Mouse (Mus musculus): ENCODE data around the gene Best3. TPM values are rescaled to one million over a fixed set of nuclear protein-coding genes. Genes with fewer than 3 reads are reported as not detected.

Best3 gene
- polyA plus RNA-seq (2016; fragmentation: Nextera tagmentation; extraction: Ambion mirVana), result 0.05 TPM in 1 of 2 replicates, not detected in the other

GRCm38 (mm10) chr10:116986264-116987082, at the start of gene Best3:
Gene Best3 (plus strand): TSS chr10:116986314.
- Histone ChIP-seq H3K27me3 (ENCODE audit: low read depth, poor library complexity, severe bottlenecking) (0 out of 2 replicates have a peak, but pooled peaks cover 7% of the 10 kb centered on the region), H3K27ac (no peak within 1 kb of the TSS), H3K4me3 (no peak within 1 kb of the TSS), H3K36me3 (no peaks in the 10 kb centered on the region), H3K4me1 (peaks cover 8% of the 10 kb centered on the region; the same call in 1 of the 2 replicates), H3K9me3 (replicated peaks) (no peaks in the 10 kb centered on the region)
- DNase-seq (ENCODE audit: low spot score), result no peak
- 58% methylated on average over 21 of the region's 21 CpGs for WGBS

- Histone ChIP-seq H3K9me3 (replicated peaks) (no peaks in the 10 kb centered on the region), H3K4me3 (no peak overlapping the region), H3K4me1 (peaks cover 12% of the 10 kb centered on the region), H3K36me3 (peaks cover 33% of the 10 kb centered on the region), H3K27me3 (ENCODE audit: low read depth, poor library complexity, severe bottlenecking) (no peaks in the 10 kb centered on the region), H3K27ac (no peak overlapping the region)
- 93% methylated on average over 6 of the region's 6 CpGs for WGBS
- DNase-seq (ENCODE audit: low spot score), result no peak
Observed at GRCm38 (mm10) chr10:116943025-116943424, 43.1 kb upstream of the Best3 start.

GRCm38 (mm10) chr10:116944144-116944543, 42.0 kb upstream of the Best3 start:
- peaks cover 23% of the 10 kb centered on the region for H3K4me1 ChIP-seq
- WGBS, result 86% methylated on average over 3 of the region's 3 CpGs
- H3K27me3 ChIP-seq (ENCODE audit: low read depth, poor library complexity, severe bottlenecking), result no peaks in the 10 kb centered on the region
- DNase-seq (ENCODE audit: low spot score), result no peak
- no peak overlapping the region for H3K4me3 ChIP-seq
- no peaks in the 10 kb centered on the region for H3K9me3 ChIP-seq (replicated peaks)
- peaks cover 22% of the 10 kb centered on the region for H3K36me3 ChIP-seq
- H3K27ac ChIP-seq, result no peak overlapping the region

GRCm38 (mm10) chr10:116944940-116945339, 41.2 kb upstream of the Best3 start:
- H3K4me3 ChIP-seq, result no peak overlapping the region
- H3K27me3 ChIP-seq (ENCODE audit: low read depth, poor library complexity, severe bottlenecking), result no peaks in the 10 kb centered on the region
- no peak overlapping the region for H3K27ac ChIP-seq
- DNase-seq (ENCODE audit: low spot score), result no peak
- peaks cover 18% of the 10 kb centered on the region for H3K36me3 ChIP-seq
- H3K4me1 ChIP-seq, result peaks cover 29% of the 10 kb centered on the region
- WGBS, result 71% methylated on average over 10 of the region's 10 CpGs
- H3K9me3 ChIP-seq (replicated peaks), result no peaks in the 10 kb centered on the region

- no peak for DNase-seq (ENCODE audit: low spot score)
- H3K36me3 ChIP-seq, result peaks cover 3% of the 10 kb centered on the region; the same call in 1 of the 2 replicates
- H3K27me3 ChIP-seq (ENCODE audit: low read depth, poor library complexity, severe bottlenecking), result no peaks in the 10 kb centered on the region
- WGBS, result 85% methylated on average over 9 of the region's 9 CpGs
- no peak overlapping the region for H3K27ac ChIP-seq
- no peaks in the 10 kb centered on the region for H3K9me3 ChIP-seq (replicated peaks)
- peaks cover 41% of the 10 kb centered on the region for H3K4me1 ChIP-seq
- H3K4me3 ChIP-seq, result peak overlapping the region; percentile 95
Observed at GRCm38 (mm10) chr10:116948414-116948813, 37.7 kb upstream of the Best3 start.

GRCm38 (mm10) chr10:116949111-116950008, 36.8 kb upstream of the Best3 start:
- 1% methylated on average over 43 of the region's 44 CpGs for WGBS
- H3K27me3 ChIP-seq (ENCODE audit: low read depth, poor library complexity, severe bottlenecking), result no peaks in the 10 kb centered on the region
- DNase-seq (ENCODE audit: low spot score), result peak; percentile 62
- no peaks in the 10 kb centered on the region for H3K9me3 ChIP-seq (replicated peaks)
- peaks cover 3% of the 10 kb centered on the region; the same call in 1 of the 2 replicates for H3K36me3 ChIP-seq
- H3K4me3 ChIP-seq, result peak overlapping the region; percentile 95
- H3K4me1 ChIP-seq, result peaks cover 41% of the 10 kb centered on the region
- H3K27ac ChIP-seq, result peak overlapping the region; percentile 91

GRCm38 (mm10) chr10:116950009-116950769, 35.9 kb upstream of the Best3 start, which contains the start of gene Rab3ip:
Gene Rab3ip (minus strand): TSS chr10:116950769.
- Histone ChIP-seq H3K9me3 (replicated peaks) (no peaks in the 10 kb centered on the region), H3K4me3 (peak within 1 kb of the TSS; percentile 95), H3K27ac (peak within 1 kb of the TSS; percentile 91), H3K36me3 (peaks cover 3% of the 10 kb centered on the region; the same call in 1 of the 2 replicates), H3K27me3 (ENCODE audit: low read depth, poor library complexity, severe bottlenecking) (no peaks in the 10 kb centered on the region), H3K4me1 (peaks cover 39% of the 10 kb centered on the region)
- under 1% methylated on average over 99 of the region's 103 CpGs for WGBS
- peak; percentile 98 for DNase-seq (ENCODE audit: low spot score)

GRCm38 (mm10) chr10:116950886-116951285, 35.2 kb upstream of the Best3 start:
- H3K27me3 ChIP-seq (ENCODE audit: low read depth, poor library complexity, severe bottlenecking), result no peaks in the 10 kb centered on the region
- H3K9me3 ChIP-seq (replicated peaks), result no peaks in the 10 kb centered on the region
- 24% methylated on average over 5 of the region's 5 CpGs for WGBS
- H3K36me3 ChIP-seq, result peaks cover 3% of the 10 kb centered on the region; the same call in 1 of the 2 replicates
- H3K4me3 ChIP-seq, result peak overlapping the region; percentile 95
- H3K4me1 ChIP-seq, result peaks cover 36% of the 10 kb centered on the region
- H3K27ac ChIP-seq, result peak overlapping the region; percentile 91
- no peak for DNase-seq (ENCODE audit: low spot score)

- no peaks in the 10 kb centered on the region for H3K27me3 ChIP-seq (ENCODE audit: low read depth, poor library complexity, severe bottlenecking)
- H3K4me3 ChIP-seq, result no peak overlapping the region
- H3K9me3 ChIP-seq (replicated peaks), result no peaks in the 10 kb centered on the region
- 95% methylated on average over 6 of the region's 6 CpGs for WGBS
- H3K27ac ChIP-seq, result no peak overlapping the region
- DNase-seq (ENCODE audit: low spot score), result no peak
- H3K4me1 ChIP-seq, result peaks cover 10% of the 10 kb centered on the region
- H3K36me3 ChIP-seq, result peaks cover 3% of the 10 kb centered on the region; the same call in 1 of the 2 replicates
Observed at GRCm38 (mm10) chr10:116955191-116955590, 30.9 kb upstream of the Best3 start.

- Histone ChIP-seq H3K4me3 (no peak overlapping the region), H3K27ac (no peak overlapping the region), H3K9me3 (replicated peaks) (no peaks in the 10 kb centered on the region), H3K27me3 (ENCODE audit: low read depth, poor library complexity, severe bottlenecking) (no peaks in the 10 kb centered on the region), H3K36me3 (peaks cover 3% of the 10 kb centered on the region; the same call in 1 of the 2 replicates), H3K4me1 (no peaks in the 10 kb centered on the region)
- WGBS, result 91% methylated on average over 11 of the region's 11 CpGs
- no peak for DNase-seq (ENCODE audit: low spot score)
Observed at GRCm38 (mm10) chr10:116956483-116957158, 29.5 kb upstream of the Best3 start.

- Histone ChIP-seq H3K4me1 (0 out of 2 replicates have a peak, but pooled peaks cover 5% of the 10 kb centered on the region), H3K27me3 (ENCODE audit: low read depth, poor library complexity, severe bottlenecking) (no peaks in the 10 kb centered on the region), H3K9me3 (replicated peaks) (no peaks in the 10 kb centered on the region), H3K27ac (no peak overlapping the region), H3K4me3 (no peak overlapping the region), H3K36me3 (no peaks in the 10 kb centered on the region)
- no peak for DNase-seq (ENCODE audit: low spot score)
- WGBS, result 60% methylated on average over 5 of the region's 5 CpGs
Observed at GRCm38 (mm10) chr10:116957867-116958551, 28.1 kb upstream of the Best3 start.

Data from limb, embryonic 10.5 days (tissue).